8 mouse cellular contexts compared by ENCODE assay signal in the genomic region with DNA sequence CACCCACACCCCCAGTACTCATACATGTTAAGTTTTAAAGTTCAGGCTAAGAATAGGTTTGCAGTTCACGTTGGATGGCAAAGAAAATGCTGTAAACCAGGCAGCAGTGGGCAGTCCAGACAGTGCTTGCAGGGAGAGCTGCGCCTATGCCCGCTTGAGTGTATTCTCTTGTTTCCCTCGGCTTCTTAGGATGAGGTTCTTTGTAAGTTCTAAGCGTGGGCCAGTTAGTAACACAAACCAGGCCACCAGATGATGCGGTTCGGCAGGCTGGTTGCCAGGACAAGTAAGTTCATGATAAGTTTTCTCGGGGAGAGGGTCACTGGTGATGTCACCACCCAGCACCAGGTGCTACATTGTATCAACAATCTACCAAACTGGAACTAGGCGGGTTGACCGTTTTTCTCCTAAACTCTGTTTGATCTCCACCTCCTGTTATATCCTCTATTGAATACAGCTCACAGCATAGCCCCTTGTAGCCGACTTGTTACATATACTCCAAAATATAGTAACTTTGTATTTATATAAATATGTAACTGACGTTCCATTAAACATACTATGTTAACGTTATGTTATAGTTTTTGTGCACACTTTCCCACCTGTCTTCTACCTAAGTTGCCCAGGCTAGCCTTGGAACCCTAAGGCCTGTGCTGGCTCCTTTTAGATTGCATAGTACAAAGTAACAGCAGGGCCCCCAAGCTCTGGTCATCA. TPM values are rescaled to one million over a fixed set of nuclear protein-coding genes. Genes with fewer than 3 reads are reported as not detected.
A peak's percentile ranks its signal among the peaks of the same experiment; 100 is the strongest.
DNase-seq lines count a peak whose midpoint lies in the region; ATAC-seq and TF ChIP-seq lines count a peak whose summit lies in the region.

No protein-coding gene starts in this region.

- DNase-seq in cerebellum, adult 11 months, result peak; percentile 28
- DNase-seq in cerebellum, adult 8-10 months, result no peak
- DNase-seq in thymus, adult 2 months, result no peak
- DNase-seq in thymus, postnatal 14 days, result no peak
- DNase-seq in thymus, postnatal 10 days (ENCODE audit: low spot score in 2 of 2), result no peak
- DNase-seq in layer of hippocampus, adult 9-11 months, result no peak

- peaks cover 13% of the 10 kb centered on the region; the same call in 1 of the 2 replicates for H3K4me1 ChIP-seq in thymus, adult 2 months (replicated peaks; ENCODE audit: control insufficient read depth, insufficient read depth, low read length)
- peaks cover 8% of the 10 kb centered on the region for H3K4me1 ChIP-seq in limb, embryonic 15.5 days
- H3K4me1 ChIP-seq in stomach, embryonic 16.5 days (ENCODE audit: control insufficient read depth, insufficient read depth, low read length), result peaks cover 9% of the 10 kb centered on the region; the same call in 1 of the 2 replicates

- no peak for ATAC-seq in limb, embryonic 15.5 days (ENCODE audit: insufficient number of reproducible peaks, low FRiP score, low TSS enrichment, low read depth)
- ATAC-seq in stomach, embryonic 16.5 days (ENCODE audit: insufficient read depth, low FRiP score), result no peak

- H3K27ac ChIP-seq in thymus, adult 2 months (ENCODE audit: control insufficient read depth, insufficient read depth, low read length), result peak overlapping the region; percentile 1; the same call in 1 of the 2 replicates
- peak overlapping the region; percentile 95 for H3K27ac ChIP-seq in limb, embryonic 15.5 days
- peak overlapping the region; percentile 98 for H3K27ac ChIP-seq in stomach, embryonic 16.5 days (ENCODE audit: low read length)

- H3K4me2 ChIP-seq in limb, embryonic 15.5 days, result peak overlapping the region; percentile 59
- H3K4me2 ChIP-seq in stomach, embryonic 16.5 days (ENCODE audit: low read depth, low read length), result peak overlapping the region; percentile 65

- no peak for TF ChIP-seq CTCF in thymus, adult 2 months (IDR thresholded peaks at IDR 0.05; ENCODE audit: borderline replicate concordance, control insufficient read depth, extremely low read depth, insufficient read depth, low read length, poor library complexity)

- H3K27me3 ChIP-seq in thymus, adult 2 months (ENCODE audit: control insufficient read depth, insufficient read depth, low read length), result no peaks in the 10 kb centered on the region
- H3K27me3 ChIP-seq in limb, embryonic 15.5 days, result no peaks in the 10 kb centered on the region
- no peaks in the 10 kb centered on the region for H3K27me3 ChIP-seq in stomach, embryonic 16.5 days (ENCODE audit: control insufficient read depth, insufficient read depth, low read length)

- H3K4me3 ChIP-seq in thymus, adult 2 months (ENCODE audit: control insufficient read depth, insufficient read depth, low read length), result peak overlapping the region; percentile 55
- peak overlapping the region; percentile 93 for H3K4me3 ChIP-seq in limb, embryonic 15.5 days
- H3K4me3 ChIP-seq in stomach, embryonic 16.5 days (replicated peaks; ENCODE audit: low read length), result peak overlapping the region; percentile 93

- TF ChIP-seq POLR2A in thymus, adult 2 months (IDR thresholded peaks at IDR 0.05; ENCODE audit: control insufficient read depth, extremely low read depth, insufficient read depth, low read length, poor library complexity), result no peak

- H3K36me3 ChIP-seq in thymus, adult 2 months (ENCODE audit: control insufficient read depth, insufficient read depth, low read length), result no peaks in the 10 kb centered on the region
- H3K36me3 ChIP-seq in limb, embryonic 15.5 days, result peaks cover 3% of the 10 kb centered on the region; the same call in 1 of the 2 replicates
- no peaks in the 10 kb centered on the region; the same call in 1 of the 2 replicates for H3K36me3 ChIP-seq in stomach, embryonic 16.5 days (ENCODE audit: control insufficient read depth, insufficient read depth, low read length)

- 95% methylated on average over 13 of the region's 13 CpGs for WGBS in thymus, adult 2 months
- WGBS in limb, embryonic 15.5 days, result 83% methylated on average over 13 of the region's 13 CpGs
- 71% methylated on average over 13 of the region's 13 CpGs for WGBS in stomach, embryonic 16.5 days

- H3K9me3 ChIP-seq in limb, embryonic 15.5 days, result no peaks in the 10 kb centered on the region
- H3K9me3 ChIP-seq in stomach, embryonic 16.5 days (replicated peaks; ENCODE audit: control insufficient read depth, low read length), result no peaks in the 10 kb centered on the region

- peak overlapping the region; percentile 58; the same call in 1 of the 2 replicates for H3K9ac ChIP-seq in limb, embryonic 15.5 days
- H3K9ac ChIP-seq in stomach, embryonic 16.5 days (ENCODE audit: low read length), result peak overlapping the region; percentile 85

RNA-seq across cellular contexts. Expression of a gene that starts 0.9 kb away (rescaled TPM):
- polyA plus RNA-seq in thymus, adult 2 months (2012; rRNA removed), result 145 and 165 TPM in 2 replicates
- 432 and 441 TPM in 2 replicates for polyA plus RNA-seq in limb, embryonic 15.5 days (2015; fragmentation: Nextera tagmentation; extraction: Ambion mirVana)
- 421 and 484 TPM in 2 replicates for polyA plus RNA-seq in stomach, embryonic 16.5 days (2015; fragmentation: Nextera tagmentation; extraction: Ambion mirVana)

RNA-seq across cellular contexts. Expression of a gene that starts 10.6 kb away (rescaled TPM):
- 24.1 and 27.2 TPM in 2 replicates for polyA plus RNA-seq in thymus, adult 2 months (2012; rRNA removed)
- polyA plus RNA-seq in limb, embryonic 15.5 days (2015; fragmentation: Nextera tagmentation; extraction: Ambion mirVana), result 29.7 and 29.8 TPM in 2 replicates
- 27.8 and 30.6 TPM in 2 replicates for polyA plus RNA-seq in stomach, embryonic 16.5 days (2015; fragmentation: Nextera tagmentation; extraction: Ambion mirVana)

Comparison
In these comparisons a context has a peak if more than half of its experiments do, and no peak if none do; other contexts are left out.
1. H3K27ac ChIP-seq: peak in every context shown above with its lines; median percentile 98 in stomach, embryonic 16.5 days; 95 in limb, embryonic 15.5 days; 1 in thymus, adult 2 months.